Mouse (Mus musculus) kidney, postnatal 14 days (tissue): ENCODE results near the gene Cd37.

Experiments used
- DNase-seq: peaks from one replicate; pipeline ENCODE4 v3.0.0; 2022; ENCODE audit warnings: mixed read lengths

The Cd37 gene

GRCm38 (mm10) chr7:45234333-45234841 is 4.5 kb downstream of the Cd37 start:
- DNase-seq, result no peak

- peak; percentile 28 for DNase-seq
These were observed 5.2 kb downstream of the Cd37 start for GRCm38 (mm10) chr7:45233580-45234332.

GRCm38 (mm10) chr7:45232716-45233465 is 6.0 kb downstream of the Cd37 start:
- DNase-seq, result no peak

- no peak for DNase-seq
These were observed 7.0 kb downstream of the Cd37 start for GRCm38 (mm10) chr7:45231941-45232340.

GRCm38 (mm10) chr7:45231192-45231591 is 7.7 kb downstream of the Cd37 start:
- no peak for DNase-seq

GRCm38 (mm10) chr7:45229459-45230203 is 9.3 kb downstream of the Cd37 start:
- no peak for DNase-seq

GRCm38 (mm10) chr7:45229046-45229445 is 9.9 kb downstream of the Cd37 start:
- no peak for DNase-seq

- DNase-seq, result no peak
These were observed 10.4 kb downstream of the Cd37 start for GRCm38 (mm10) chr7:45228548-45228947.

GRCm38 (mm10) chr7:45226421-45226820 is 12.5 kb downstream of the Cd37 start:
- DNase-seq, result no peak

- DNase-seq, result no peak
These were observed 14.1 kb downstream of the Cd37 start for GRCm38 (mm10) chr7:45224826-45225225.

- no peak for DNase-seq
These were observed 17.2 kb downstream of the Cd37 start for GRCm38 (mm10) chr7:45221680-45222079.

GRCm38 (mm10) chr7:45216442-45217183 is 22.3 kb downstream of the Cd37 start:
- DNase-seq, result peak; percentile 88

- peak; percentile 72 for DNase-seq
These were observed 23.1 kb downstream of the Cd37 start, which contains the start of gene Tead2 for GRCm38 (mm10) chr7:45215673-45216441. Tead2 (plus strand) TSS chr7:45215753.

GRCm38 (mm10) chr7:45213708-45214107 is 25.2 kb downstream of the Cd37 start:
- DNase-seq, result no peak

- no peak for DNase-seq
These were observed 26.6 kb downstream of the Cd37 start for GRCm38 (mm10) chr7:45212356-45212755.

GRCm38 (mm10) chr7:45211851-45212251 is 27.1 kb downstream of the Cd37 start, which contains the start of gene Dkkl1:
Dkkl1 (minus strand) TSS chr7:45212147.
- DNase-seq, result no peak

GRCm38 (mm10) chr7:45211070-45211469 is 27.8 kb downstream of the Cd37 start:
- DNase-seq, result no peak

- DNase-seq, result no peak
These were observed 30.7 kb downstream of the Cd37 start for GRCm38 (mm10) chr7:45208260-45208659.

GRCm38 (mm10) chr7:45204380-45205143 is 34.4 kb downstream of the Cd37 start, which contains the start of gene Ccdc155:
Ccdc155 (minus strand) TSS chr7:45204892.
- peak; percentile 94 for DNase-seq

GRCm38 (mm10) chr7:45202654-45203053 is 36.3 kb downstream of the Cd37 start:
- DNase-seq, result no peak

- no peak for DNase-seq
These were observed 40.0 kb downstream of the Cd37 start for GRCm38 (mm10) chr7:45198961-45199360.
